Mouse (Mus musculus) brain, embryonic 18.5 days (tissue): ENCODE measurements around the gene 4930539E08Rik.

ENCODE experiments used
- DNase-seq: peaks from one replicate; pipeline ENCODE4 v3.0.0-alpha.2; 2012; ENCODE audit warnings: low read depth, low spot score

4930539E08Rik gene

GRCm38 (mm10) chr17:28930392-28931074 lies 15.4 kb upstream of the 4930539E08Rik start:
- DNase-seq: no peak

GRCm38 (mm10) chr17:28929369-28929768 lies 14.2 kb upstream of the 4930539E08Rik start:
- DNase-seq: no peak

GRCm38 (mm10) chr17:28928004-28928403 lies 12.9 kb upstream of the 4930539E08Rik start:
- no peak for DNase-seq

DNA sequence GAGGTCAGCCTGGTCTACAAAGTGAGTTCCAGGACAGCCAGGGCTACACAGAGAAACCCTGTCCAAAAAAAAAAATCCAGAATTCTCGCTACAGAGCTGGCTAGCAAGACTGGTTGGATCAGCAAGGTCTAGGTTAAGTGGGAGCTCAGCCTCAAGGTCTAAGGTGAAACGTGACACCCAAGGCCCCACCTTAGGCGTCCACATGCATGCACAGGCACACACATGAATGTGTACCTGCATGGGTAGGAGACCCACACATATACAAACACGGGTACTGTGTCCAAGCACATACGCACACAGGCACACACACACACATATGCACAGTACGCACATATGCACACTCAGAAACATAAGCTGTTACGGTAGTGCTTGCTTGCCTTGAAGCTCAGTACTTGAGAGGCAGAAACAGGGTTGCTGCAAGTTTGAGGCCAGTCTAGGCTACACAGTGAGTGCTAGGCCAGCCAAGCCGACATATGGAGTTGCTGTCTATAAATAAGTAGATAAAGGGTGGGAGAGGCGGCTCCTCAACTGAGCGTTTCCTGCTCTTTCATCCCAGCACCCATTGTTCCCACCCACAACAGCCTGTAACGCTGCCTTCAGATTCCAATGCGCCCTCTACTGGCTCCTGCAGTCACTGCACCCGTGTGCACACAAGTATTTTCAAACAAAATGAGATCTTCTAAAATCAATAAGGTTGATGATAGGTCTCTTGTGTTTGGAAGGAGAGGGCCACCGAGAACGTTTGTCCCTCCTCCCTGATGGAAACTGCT lies 11.9 kb upstream of the 4930539E08Rik start:
- no peak for DNase-seq

DNA sequence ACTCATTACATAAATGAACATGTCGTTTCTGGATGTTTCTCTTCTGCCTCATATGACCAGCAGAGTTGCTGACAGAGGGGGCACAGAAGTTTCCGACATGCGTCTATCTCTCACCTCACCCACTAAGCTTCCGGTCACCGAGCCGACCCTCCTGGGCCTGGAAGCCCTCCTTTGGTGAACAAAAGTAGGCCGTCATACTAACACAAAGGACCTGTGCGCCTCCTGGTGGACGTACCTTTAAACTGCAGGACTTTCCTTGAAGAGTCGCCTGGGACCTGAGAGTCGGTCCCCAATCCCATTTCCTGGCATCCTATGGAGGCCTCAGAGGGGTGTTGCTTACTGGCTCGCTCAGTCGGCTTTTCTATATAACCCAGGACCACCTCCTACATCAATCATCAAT lies 11.3 kb upstream of the 4930539E08Rik start:
- DNase-seq: peak; percentile 40

GRCm38 (mm10) chr17:28924957-28925595 lies 10.0 kb upstream of the 4930539E08Rik start:
- DNase-seq: no peak

DNA sequence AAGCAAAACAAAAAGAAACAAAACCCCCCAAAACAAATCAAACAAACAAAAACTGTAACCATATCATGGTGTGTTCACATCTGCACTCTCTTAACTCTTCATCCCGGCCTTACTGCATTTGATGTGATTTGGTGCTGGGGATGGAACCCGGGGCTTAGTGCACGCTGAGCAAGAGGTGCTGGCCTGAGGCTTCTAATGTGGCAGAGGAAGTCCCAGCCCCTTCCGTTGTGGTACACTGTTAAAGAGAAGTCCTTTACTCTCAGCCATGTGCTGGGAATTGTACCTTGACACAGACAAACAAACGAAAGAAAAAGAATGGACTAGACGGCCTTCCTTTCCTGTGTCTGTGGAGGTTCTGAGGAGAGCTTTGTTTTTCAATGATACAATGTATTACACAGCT lies 7.0 kb upstream of the 4930539E08Rik start:
- no peak for DNase-seq

GRCm38 (mm10) chr17:28921086-28921485 lies 6.0 kb upstream of the 4930539E08Rik start:
- DNase-seq: no peak

GRCm38 (mm10) chr17:28916520-28916919 lies 1.4 kb upstream of the 4930539E08Rik start:
- DNase-seq: no peak

DNA sequence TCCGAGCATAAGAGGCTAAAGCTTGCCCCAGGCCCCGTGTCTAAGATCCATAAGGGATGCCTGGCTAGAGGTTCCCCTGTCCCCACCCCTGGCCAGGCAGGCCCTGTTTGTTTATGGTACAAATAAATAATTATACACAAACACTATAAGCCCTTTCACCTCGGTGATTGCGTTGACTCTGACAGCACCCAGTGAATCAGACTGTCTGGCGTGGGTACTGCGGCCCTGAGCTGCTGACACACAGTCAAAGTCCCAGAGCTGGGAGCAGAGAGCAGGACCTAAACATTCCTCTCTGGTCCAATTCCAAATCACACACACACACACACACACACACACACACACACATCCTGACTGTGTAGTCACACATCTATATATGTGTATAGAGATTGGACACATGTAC lies 1.2 kb downstream of the 4930539E08Rik start:
- DNase-seq: no peak

DNA sequence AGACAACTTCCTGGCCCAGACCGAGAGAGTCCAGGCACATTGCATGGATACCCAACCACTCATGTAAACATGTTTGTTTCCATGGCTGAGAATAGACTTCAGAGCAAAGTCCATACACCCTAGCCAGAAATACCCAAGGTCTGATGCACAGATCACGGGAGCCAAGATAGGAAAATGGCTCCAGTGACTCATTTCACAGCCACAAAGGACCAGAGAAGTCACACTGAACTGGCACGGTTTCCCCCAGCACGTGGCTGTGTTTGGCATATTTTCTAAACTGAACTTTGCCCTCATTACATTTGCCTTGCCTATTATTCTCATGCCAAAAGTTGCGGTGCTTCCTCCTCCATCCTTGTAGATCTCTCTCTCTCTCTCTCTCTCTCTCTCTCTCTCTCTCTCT lies 1.9 kb downstream of the 4930539E08Rik start:
- no peak for DNase-seq

- DNase-seq: no peak
Observed at GRCm38 (mm10) chr17:28910139-28910538, 5.0 kb downstream of the 4930539E08Rik start.

- no peak for DNase-seq
Observed at GRCm38 (mm10) chr17:28909252-28909941, 5.7 kb downstream of the 4930539E08Rik start.

DNA sequence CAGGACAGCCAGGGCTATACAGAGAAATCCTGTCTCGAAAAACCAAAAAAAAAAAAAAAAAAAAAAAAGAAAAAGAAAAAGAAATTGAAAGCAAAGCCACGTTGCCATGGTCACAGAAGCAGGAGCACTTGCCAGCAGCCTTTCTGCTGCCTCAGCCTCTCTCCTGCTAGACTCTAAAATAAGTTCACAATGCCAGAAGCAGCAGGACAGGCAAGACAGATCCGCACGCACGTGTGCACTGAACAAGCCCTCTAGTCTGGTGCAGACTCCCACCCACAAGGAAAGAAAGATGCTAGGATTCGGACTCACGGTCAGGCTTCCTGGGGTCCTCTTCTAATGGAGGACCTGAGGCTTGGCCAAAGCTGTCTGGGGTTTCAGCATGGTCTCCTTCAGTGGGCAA lies 7.2 kb downstream of the 4930539E08Rik start:
- peak; percentile 45 for DNase-seq

DNA sequence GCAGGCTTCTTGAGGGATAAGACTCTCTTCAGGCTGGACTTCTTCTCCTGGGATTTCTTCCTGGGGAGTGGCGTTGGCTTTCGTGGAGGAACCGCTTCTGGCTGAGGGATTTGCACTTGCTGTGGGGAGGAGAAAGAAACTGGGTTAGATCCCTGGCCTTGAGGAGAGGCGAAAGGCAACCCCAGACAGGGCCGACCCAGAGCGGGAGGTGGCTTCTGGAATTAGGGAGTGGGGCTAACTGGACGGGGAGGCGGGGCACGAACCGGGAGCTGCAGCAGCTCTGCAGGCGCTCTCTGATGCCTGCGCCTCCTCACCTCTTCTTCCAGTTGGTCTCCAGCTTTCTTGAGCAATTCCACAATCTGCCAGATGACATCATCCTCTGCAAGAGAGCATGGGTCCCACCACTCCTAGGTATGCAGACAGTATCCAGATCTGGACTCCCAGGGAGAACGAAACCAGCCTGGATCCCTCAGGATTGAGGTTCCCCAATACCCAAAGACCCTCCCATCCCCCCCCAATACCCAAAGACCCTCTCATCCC lies 9.7 kb downstream of the 4930539E08Rik start:
- DNase-seq: no peak

GRCm38 (mm10) chr17:28904546-28905376 lies 10.4 kb downstream of the 4930539E08Rik start:
- DNase-seq: peak; percentile 77

GRCm38 (mm10) chr17:28901559-28901958 lies 13.6 kb downstream of the 4930539E08Rik start:
- DNase-seq: no peak

DNA sequence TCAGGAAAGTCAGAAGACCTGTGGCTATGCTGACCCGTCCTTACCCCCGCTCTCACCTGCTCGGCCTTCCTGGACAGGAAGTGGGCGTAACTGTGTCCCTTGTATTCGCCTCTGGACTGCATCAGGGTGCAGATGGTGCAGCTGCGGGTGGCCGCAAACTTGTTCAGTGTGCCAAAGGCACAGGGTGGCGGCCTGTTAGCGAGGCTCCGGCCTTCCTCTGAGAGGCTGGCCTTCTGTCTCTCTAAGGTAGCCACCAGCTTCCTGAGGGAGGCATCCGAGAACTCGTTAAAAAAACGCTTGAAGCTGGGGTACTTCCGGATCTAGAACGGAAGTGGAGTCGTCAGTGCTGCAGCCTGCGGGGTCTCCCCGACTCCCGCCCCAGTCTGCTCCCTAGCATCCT lies 15.7 kb downstream of the 4930539E08Rik start:
- DNase-seq: no peak

GRCm38 (mm10) chr17:28898249-28898648 lies 16.9 kb downstream of the 4930539E08Rik start:
- no peak for DNase-seq

DNA sequence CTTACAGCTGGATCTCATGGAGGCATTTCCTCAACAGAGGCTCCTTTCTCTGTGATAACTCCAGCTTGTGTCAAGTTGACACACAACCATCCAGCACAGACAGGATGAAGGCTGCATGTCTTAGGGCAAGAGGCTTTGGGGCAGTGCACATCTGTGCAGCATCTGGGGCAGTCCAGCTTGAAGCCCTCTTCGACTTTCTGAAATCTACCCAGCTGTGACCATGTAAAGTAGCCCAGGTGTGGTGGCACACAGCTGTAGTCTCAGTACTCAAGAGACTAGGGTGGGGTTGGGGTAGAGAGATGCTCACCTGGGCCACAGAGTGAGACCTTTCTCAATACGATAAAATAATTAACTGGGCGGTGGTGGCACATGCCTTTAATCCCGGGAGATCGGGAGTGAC lies 17.3 kb downstream of the 4930539E08Rik start:
- no peak for DNase-seq
